Mouse (Mus musculus): Measurements from ENCODE around the gene Ajuba.
A peak's percentile ranks its signal among the peaks of the same experiment; 100 is the strongest.
"Not testable (repeated sequence)": the region's sequence is repeated elsewhere in the genome, so short reads cannot be mapped to it uniquely, and the experiment has no call there.

The Ajuba gene

DNA sequence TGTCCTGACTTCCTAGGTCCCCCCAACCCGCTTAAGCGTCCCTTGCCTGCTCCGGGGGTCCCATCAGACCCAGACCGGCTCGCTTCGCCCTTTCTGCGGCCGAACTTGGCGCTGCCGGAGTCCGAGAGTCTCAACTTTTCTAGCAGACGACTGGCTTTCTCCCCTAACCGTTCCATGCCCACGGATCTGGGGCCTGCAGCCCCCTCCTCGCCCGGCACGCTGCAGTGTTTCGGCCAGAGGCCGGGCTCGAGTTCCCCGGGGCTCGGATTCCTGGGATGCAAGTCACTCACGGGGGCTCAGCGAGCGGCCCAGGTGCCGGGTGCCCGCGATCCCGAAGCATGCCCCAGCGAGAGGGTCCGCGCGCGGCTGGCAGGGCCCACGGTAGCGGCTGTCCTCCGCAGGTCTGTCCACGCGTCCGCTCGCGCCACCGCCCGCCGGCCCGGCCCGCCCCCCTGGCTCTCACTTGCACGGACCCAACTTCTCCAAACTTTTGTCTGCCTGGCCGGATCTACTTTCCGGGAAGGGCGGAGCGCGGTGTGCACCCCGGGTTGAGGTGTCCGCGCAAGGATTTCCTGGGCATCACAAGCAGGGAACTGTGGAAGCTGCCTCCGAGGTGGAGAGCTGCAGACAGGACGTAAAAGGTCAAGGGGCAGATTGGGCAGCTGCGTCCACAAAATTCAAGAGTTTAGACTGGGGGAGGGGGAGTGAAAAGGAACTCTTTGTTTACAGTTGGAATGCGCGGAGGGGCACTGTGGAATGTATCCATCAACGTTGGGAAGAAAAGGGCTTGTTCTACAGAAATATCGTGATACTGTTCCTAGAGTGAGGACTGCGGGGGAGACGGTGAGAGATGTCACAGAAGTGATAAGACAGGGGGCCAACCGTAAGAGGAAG, at the start of gene Ajuba:
Ajuba (minus strand) TSS at position 470 of the 894 bp plus-strand sequence.
- peak; percentile 38 for DNase-seq

DNA sequence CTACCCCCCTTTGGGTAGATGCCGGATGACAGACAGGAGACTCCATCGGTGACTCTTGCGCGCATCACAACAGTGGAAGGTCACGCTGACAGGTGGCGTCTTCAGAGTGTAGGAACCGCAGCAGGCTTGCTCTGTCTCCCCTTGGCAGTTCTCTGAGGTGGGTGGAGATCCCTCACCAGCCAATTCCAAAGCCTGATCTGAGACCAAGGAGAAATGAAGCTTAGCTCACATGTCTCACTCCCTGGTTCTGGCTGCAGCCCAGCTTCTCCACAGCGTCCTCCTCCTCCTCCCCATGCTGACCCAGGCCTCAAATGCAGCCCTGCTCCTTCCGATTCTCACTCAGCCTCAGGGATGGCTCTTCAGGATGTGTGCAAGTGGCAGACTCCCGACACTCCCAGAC, 47.6 kb upstream of the Ajuba start:
- DNase-seq = no peak

DNA sequence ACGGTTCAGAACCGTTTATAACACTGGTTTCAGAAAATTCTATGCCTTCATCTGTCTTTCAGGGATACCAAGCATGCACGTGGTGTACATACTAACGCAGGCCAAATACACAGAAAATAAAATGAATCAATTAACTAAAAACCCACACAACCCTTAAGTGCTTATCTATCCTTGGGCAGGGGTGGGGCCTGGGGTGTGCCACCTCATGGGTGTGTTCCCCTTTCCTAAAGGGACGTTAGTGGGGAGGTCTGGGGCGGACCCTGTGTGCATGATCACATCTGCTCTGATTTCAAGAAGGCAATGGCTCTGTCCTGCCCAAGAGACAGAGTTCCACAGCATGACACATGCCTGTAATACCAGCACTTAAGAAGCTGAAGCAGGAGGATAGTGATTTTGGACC, 46.0 kb upstream of the Ajuba start:
- DNase-seq = no peak

DNA sequence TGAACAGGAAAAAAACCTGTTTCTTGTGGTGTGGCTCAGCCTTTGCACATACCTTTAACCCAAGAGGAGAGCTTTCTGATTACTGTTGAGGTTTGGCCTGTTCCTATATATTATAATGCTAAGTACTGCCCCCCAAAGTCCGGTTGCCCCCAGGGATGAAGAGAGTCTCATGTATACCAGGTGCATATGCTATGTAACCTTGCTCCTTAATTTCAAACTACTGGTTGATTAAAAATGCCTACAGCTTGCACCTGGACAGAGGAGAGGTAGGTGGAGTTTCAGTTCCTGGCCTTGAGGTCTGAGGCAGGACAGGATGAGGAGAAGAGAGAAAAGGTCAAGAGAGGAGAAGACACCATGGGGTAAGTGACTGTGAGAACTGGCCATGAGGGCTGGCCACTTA, 43.8 kb upstream of the Ajuba start, which contains the start of gene Psmb11:
Psmb11 (plus strand) TSS at position 301 of the 400 bp plus-strand sequence.
- DNase-seq = no peak

DNA sequence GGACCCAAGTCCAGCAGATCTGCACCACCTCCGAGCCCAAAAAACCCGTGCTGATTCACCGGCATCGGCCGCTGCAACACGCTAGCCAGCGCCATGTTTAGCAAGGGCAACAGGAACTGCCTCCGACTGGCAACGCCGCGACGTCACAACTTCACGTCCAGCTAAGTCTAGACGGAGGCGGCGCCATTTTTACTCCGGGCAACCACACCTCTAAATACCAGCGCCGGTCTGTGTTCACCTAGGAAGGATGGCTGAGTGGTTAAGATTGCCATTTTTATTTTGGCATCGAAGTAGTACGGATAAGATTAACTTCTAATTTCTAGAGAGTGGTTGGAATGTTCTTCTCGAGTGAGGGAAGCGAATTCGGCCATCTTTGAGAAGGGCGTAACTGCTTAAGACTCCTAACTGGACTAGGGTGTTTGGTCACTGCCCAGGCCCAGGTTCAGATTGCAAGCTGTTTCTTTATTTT, 40.6 kb upstream of the Ajuba start, which contains the start of gene Psmb5:
Psmb5 (minus strand) TSS at position 126 of the 469 bp plus-strand sequence.
- peak; percentile 93 for DNase-seq

DNA sequence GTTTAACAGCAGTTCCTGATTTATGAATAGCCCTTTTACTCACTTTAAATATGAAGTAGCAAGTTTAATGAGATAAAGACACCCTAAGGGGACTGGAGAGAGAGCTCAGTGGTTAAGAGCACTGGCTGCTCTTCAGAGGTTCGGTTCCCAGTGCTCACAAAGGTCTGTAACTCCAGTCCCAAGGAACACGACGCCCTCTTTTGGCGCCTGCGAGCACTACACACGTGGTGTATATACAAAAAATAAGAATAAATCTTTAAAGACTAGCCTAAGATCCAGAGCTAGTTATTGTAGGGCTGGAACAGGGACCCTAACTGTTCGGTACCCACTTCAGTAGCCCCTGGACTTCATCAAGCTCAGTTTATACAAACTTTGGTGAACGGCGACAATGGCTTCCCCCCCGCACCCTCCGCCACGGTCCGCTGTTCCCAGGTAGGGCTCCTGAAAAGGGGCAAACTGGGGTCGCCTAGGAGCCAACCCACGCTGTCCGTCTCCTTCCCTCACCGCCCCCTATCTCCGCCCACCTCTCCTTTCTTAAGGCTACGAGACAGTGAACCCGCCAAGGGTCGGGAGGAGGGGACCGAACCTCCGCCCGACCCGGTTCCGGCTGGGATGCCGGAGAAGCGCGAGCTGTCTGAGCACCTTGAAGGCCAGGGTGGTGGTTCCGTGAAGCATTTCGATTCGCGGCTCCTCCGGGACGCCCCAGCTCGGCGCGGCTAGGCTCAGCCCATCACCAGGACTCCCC, 40.0 kb upstream of the Ajuba start:
- DNase-seq = peak; percentile 61

DNA sequence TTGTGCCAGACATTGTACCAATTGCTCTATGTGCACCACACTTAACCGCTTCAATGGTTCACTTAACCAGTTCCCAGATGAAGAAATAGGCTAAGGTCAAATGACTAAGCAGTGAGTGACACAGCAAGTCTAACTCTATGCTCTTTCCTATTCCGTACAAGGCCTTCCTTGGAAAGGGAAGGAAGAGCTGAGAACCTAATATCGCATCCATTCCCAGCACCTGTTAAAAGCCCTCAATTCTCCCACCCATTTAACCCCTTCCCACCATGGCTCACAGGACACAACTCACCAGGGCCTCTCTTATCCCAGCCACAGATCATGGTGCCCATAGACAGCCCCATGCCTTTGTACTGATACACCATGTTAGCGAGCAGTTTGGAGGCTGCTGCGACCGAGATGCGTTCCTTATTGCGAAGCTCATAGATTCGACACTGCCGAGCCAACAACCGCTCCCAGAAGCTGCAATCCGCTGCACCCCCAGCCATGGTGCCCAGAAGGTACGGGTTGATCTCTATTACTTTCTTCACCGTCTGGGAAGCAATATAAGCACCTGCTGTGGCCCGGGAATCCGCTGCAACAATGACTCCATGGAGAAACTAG, 39.0 kb upstream of the Ajuba start:
- no peak for DNase-seq

DNA sequence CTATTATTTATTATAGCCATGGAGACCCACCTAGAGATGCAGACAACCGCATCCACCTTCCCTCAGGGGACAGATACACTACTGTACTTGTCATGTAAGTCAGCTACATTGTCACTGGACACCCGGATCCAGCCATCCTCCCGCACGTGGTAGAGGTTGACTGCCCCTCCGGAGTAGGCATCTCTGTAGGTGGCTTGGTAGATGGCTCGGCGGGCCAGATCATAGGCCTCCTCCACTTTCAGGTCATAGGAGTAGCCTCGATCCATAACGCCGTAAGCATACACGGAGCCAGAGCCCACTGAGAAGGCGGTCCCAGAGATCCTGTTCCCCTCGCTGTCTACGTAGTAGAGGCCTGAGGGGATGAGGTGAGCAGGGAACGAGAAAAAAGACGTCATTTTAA, 36.8 kb upstream of the Ajuba start:
- DNase-seq = not testable (repeated sequence)

DNA sequence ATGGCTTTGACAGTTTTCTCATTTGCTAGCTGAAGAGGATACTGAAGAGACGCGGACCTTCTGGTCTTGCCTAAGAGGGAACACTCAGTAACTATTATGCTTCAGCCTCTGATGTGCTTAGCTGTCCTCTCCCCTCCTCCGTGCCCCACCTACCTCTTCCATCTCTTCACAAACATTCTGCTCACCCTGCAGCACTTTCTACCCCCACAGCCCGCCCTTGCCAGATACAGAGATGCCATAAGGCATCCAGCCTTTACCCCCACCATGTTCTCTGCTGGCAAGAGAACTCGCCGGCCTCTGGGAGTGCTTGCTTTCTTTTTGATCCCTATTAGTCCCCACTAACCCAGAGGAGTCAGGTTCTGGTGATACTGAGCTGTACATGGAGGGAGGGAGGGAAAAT, 33.3 kb upstream of the Ajuba start:
- no peak for DNase-seq

DNA sequence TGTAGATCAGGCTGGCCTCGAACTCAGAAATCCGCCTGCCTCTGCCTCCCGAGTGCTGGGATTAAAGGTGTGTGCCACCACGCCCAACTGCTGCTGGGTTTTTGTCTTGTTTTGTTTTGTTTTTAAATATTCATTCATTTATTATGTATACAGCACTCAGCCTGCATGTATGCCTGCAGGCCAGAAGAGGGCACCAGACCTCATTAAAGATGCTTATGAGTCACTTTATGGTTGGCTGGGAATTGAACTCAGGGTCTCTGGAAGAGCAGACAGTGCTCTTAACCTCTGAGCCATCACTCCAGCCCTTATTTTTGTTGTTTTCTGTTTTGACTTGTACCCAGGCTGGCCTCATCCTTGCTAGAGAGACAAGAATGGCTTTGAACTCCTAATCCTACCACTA, 32.6 kb upstream of the Ajuba start:
- no peak for DNase-seq

DNA sequence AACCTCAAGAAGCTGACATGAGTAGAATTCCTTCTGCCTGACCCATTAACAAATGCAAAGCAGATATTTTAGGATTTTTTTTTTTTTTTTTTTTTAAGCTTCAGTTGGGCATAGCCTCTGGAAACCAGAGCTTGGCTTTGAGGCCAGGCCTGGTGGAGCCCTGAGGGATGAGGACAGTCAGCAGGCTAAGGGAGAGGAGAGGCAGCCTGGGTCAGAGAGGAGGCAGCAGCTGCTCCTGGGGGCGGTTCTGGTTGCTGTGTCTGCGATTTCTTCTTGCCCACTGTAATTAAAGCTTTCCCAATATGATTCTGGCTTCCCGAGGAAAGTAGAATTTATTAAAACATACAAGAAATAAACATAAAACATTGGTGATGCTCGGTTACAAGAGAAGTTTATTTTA, 31.9 kb upstream of the Ajuba start:
- no peak for DNase-seq

DNA sequence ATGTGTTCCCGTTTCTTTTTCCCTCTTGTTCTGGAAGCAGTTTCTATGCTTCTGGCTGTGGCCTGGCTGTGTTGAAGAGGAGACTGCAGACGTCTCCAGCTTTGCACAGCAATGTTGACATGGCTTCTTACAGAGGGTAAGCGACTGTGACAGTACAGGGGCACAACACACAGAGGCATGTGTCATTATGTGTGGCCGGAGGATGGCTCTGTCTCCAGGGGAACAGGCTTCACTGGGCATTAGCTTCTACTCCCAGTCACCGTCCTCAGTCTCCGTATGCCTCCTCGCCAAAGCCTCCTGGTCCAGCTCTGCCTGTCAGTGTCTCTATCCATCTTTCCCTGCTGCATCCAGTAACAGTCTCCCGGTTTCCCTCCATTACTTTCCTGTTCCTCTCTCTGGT, 29.9 kb upstream of the Ajuba start:
- DNase-seq = no peak

DNA sequence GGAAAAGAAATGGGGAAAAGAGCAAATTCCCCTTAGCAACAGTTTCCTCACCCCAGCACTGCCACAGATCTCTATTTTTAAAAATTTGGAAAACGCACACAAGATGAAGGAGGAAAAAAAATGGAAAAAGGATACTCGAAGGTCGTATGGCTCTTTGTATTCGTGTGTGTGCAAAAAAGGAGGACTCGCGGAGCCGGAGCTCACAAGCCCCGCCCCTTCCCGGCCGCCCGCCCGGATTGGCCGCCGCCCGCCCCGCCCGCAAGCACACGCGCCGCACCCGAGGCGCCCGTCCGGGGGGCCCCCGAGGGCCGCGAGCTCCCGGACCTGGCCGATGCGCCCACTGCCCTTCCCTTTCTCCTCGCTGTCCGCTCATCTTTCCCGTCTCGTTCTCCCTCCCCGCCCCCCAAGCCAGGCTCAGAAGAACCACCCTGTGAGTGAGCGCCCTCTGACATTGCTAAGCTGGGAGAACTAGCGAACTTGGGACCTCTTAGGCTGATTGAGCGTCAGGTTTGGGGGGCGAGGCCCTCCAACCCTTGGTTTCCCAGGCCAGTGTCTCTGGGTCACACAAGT, 28.5 kb upstream of the Ajuba start, which contains the start of gene 4931414P19Rik:
4931414P19Rik (minus strand) TSS at position 242 of the 570 bp plus-strand sequence.
- peak; percentile 74 for DNase-seq

DNA sequence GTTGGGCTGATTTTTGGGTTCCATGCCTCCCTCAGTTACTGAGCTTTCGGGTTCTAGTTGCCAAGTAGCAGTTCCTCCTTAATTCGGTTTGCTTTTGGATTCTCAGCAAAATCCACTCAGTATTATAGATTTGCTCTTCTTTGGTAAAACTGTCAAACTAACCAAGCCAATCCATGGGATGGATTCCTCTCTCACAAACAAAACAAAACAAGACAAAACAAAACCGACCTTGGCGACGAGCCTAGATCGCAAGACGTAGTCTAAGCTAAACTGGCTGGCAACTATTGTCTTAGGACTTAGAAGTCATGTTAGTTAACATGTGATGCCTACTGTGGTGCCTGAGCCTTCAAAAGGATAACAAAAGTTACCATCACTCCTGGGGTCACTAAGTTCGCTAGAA, 26.3 kb upstream of the Ajuba start:
- no peak for DNase-seq

DNA sequence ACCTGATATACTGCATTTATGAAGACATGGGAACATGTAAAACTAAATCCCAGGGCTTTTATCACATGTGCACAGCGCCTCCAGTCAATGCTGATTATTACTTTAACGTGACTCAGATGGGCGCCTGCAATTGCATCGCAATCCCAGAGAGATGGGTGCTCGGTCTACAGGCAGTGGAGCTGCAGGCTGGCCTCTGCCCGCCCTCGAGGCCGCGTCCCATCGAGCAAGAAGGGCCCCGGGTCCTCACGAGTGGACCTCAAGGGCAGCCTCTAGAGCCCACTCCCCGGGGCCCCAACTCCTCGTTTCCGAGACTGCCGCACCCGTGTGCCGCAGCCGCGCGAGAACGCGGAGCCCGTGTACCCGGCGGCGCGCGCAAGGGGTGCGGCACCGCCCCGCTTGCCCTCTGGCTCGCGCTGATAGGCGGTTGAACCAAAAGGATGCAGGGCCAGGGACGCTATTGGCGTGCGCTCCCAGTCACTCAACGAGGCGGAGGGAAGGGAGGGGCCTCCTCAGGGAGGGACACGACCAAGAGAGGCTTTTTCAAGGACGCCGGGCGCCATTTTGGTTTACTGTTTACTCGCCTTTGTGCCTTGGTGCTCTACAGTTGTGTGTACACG, 25.8 kb upstream of the Ajuba start:
- peak; percentile 98 for DNase-seq

DNA sequence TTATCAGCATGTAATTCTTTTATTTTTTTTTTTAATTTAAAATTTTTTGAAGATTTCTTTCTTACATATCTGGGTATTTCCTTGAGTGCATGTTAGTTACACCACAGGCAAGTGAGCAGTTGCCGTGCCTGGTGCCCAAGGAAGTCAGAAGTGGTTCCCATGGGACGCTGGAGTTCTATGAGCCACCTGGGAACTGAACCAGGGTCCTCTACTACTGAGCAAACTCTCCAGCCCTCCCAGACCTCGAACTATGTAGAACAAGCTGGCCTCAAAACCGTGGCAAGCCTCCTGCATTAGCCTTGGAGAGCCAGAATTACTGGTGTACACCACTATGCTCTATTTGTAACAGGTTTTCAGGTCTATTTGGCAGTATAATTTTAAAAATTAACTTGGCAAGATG, 25.3 kb upstream of the Ajuba start:
- DNase-seq = no peak

DNA sequence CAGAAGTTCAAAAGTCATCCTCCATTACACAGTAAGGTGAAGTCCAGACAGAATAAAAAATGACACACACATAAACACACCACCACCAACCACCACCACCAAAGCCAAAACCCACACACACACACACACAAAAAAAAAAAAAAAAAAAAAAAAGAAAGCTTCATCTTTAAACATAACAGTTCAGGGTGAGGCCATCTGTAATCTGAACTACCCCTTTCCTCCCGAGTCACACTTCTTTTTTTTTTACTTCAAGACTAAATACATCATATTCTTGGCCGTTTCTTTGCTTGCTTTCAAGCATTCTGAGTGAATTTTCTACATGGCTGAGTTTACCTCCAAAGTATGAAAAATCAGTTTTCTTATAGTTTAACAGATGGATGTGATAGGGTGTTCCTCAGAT, 24.2 kb upstream of the Ajuba start:
- DNase-seq = no peak

DNA sequence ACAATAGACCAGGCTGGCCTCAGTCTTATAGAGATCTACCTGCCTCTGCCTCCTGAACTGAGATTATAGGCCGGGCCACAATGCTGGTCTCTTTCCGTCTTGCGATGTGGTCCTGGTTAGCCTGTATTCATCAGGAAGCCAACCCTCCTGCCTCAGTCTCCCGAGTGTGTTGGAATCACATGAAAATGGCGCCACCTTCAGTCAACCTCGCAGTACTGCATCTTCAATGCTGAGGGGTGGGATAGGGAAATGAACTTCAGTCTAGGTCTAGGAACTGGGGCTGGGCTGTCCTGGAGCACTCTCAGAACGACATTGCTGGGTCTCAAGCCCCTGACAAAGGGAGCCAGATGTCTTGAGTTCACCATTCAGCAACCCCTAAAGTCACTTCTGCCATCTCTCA, 19.7 kb upstream of the Ajuba start:
- DNase-seq = no peak

DNA sequence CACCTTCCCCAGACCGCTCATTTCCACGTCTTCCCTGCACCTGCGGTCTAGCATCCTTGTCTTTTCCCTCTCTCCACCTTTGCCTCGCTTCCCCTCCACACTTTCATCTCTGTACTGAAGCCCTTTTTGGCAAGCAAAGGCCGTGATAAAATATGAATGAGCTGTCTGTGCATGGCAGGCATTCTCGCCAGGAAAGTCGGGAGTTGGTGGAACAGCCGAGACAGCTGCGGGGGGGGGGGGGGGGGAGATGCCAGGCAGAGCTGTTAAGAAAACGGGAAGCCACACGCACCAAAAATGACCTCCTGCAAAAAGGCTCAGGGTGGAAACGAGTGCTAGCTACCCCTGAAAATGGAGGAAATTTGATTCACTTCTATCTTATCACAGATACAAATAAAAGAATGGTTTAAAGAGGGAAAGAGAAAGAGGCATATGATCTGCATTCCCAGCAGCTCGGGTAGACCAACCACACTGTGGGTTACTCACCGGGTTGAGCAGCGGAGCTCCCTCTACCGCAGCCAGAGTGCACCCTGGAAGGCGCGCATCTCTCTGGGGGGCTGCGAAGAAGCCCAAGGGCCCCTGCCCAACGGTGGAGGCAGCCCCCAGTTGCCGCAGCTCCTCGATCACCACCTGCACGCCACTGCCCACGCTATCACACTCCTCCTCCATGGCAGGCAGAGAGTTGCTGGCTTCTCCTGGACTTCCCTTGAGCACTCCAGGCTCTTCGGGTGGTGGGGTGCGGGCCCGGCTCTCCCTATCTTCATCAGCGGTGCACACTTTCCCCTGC, 17.5 kb upstream of the Ajuba start:
- no peak for DNase-seq

DNA sequence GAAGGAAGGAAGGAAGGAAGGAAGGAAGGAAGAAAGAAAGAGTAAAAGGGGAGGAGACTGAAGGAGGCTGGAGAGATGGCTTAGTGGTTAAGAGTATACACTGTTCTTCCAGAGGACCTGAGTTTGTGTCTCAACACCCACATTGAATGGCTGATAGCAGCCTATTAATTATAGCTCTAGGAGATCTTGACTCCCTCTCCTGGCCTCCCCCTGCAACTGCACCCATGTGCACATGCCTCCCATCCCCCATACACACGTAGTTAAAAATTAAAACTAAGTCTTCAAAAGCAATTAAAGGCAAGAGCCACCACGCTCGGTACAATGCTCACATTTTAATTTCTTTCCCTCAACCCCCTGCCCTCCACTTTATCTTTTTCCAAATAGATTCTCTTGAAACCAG, 16.7 kb upstream of the Ajuba start:
- no peak for DNase-seq

DNA sequence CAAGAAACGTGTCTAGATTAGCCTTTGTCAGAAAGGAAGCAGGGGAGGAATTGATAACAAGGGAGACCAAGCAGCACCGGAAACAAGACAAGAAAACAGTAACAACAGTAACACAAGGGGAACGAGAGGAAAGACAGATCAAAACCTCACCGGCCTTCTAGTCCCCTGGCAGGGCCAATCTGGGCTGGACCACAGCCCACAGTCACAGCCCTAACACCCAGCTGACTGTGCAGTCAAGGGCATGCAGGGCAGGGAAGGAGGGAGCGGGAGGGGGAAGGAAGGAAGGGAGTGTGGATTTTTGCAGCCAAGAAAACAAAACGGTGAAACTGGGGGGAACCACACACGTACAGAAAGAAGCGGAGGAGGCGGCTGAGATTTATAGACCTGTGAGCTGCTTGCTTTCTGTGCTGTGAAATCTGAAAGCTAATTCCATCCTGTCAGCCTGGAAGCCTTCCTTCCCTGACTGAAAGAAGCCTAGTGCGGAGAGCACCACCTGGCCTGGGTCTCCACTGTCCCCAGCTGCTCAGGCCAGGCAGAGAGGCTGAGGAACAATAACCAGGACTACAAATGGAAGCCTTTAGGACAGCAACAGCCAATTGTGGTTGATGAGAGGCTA, 15.1 kb upstream of the Ajuba start:
- no peak for DNase-seq
